Mouse (Mus musculus) retina, postnatal 1 day (tissue): ENCODE measurements at regions not wholly inside any gene's neighbourhood (a gene's known extent, or its start where the extent isn't known, plus 50 kb on each side); places are given as distances from the start of the nearest gene placed in this dataset.
"Not testable (repeated sequence)": the region's sequence is repeated elsewhere in the genome, so short reads cannot be mapped to it uniquely, and the experiment has no call there.

Source experiments
- DNase-seq: peaks from one replicate; pipeline ENCODE4 v3.0.0-alpha.2; 2012

DNA sequence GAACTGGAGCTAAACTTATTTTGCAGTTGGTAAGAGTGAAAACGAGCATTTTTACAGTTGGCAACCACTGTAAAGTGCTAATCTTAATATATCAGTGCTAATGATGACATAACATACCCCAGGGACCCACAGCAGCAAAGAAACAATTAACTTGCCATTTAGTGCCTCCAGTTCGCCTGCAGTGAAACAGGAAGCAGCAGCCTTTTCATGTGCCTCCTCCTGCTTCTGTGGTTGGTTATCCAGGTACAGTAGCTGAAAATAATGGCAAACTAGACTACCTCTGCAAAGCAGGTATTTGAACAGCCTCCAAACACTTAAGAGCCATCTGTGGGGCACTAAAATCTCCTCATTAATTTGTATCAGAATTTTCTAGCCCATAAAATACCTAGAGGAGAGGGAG lies 584.8 kb upstream of the Pfkp start:
- DNase-seq, result no peak

DNA sequence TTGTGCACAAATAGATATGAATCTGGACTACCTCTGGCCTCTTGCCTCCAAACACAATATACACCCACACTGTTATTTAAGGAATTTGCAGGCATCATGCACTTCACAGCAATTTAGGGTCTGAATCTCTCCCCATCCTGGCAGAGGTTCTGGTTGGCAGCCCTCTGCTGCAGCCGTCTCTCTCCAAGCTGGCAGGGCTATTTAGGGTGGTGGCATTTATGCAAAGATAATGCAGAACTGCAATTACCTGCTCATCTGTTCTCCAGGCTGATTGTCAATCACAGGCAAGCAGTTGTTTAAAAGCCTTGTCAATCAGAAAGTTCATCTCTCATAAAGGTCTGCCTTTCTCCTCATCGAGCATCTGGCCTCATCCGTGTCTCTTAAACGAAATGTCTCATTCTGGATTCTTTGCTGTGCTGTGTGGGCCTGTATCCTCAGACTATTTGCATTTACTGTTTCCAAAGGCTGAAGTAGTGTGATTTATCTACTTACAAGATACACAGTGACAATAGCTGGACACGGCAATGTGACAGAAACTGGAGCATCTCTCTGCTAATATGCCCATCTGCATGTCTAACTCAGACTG lies 558.1 kb upstream of the Pfkp start:
- DNase-seq, result no peak

DNA sequence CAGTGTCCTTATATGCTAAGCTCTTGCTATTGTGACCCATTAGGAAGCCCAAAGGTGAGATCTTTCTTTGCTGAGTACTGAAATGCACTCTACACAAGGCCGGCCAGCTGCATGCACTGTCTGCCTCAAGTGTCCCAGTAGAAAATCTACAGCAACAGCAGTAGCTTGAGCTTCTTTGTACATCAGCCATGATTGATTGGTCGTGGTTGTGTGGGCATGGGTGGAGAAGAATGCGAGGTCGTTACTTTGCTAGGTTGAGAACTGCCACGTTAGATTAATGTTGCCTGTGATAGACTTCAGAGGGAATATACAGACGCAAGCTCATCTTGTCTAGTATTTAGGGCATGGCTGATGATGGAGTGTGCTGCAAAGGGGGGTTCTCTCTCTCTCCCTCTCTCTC lies 547.4 kb upstream of the Pfkp start:
- DNase-seq, result peak; percentile 34

DNA sequence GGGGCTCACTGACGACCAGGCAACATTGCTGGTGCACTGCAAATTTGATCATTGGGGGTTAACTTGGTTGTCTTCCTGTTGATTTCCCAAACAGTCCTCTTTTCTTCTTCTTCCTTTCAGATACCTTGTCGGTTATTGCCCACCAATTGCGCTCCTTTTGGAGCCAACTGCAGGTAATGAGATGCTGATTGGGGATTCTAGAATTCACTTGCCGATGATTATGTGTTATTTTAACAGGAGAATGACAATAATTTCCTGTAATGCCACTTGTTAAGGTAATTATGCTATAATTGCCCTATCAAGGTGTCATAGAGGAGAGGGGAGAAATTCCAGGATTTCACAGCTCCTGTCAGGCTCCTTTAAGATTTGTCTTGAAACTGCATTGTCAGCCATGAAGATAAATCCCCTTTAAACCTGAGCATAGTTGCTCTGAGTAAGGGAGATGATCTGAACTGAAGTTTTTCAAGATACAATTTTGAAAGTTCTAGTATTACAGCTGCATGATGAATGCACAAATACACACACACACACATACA lies 533.7 kb upstream of the Pfkp start:
- DNase-seq, result no peak

DNA sequence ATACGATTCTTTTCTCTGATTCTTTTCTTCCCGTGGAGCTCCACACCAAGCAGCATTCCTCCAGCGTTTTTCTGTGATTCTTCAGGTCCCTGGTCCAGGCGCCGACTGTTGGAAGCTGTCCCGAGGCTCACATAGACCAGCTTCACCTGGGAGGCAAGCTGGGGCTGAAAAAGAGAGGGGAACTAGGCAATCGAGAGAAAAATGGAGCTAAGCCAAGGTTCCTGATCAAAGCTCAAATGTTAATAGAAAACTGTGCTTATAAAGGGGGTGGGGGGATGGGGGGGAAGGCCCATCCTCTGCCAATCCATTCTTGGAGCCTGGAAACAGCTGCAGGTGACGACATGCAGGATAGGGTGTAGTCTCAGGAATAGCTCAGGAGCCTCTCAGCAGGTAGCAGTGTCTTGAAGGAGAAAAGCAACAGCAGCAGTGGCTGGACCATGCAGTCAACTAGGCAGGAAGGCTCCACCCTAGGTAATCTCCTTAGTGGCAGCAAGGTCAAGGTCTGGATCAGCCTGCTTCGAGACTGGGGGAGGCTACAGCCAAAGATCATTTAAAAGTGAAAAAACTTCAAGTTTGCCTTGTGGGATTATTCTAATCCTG lies 527.1 kb upstream of the Pfkp start:
- no peak for DNase-seq

DNA sequence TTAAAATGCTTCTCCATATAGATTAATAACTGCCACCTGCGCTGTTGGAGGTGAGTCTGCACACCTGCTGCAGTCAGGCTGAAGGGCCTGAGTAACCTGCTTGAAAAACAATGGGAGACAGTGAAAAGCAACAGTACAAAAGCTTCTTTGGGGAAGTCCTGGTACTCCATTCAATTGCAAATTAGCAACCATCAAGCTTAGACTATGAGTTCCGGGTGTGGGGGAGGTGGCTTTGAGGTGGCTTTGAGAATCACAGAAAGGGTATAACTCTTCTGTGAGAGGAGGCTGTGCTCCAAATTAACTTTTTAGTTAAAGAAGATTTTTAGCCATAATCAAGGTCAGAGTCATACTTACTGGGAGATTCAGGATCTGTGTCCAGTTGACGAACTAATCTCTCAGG lies 521.5 kb upstream of the Pfkp start:
- not testable (repeated sequence) for DNase-seq

DNA sequence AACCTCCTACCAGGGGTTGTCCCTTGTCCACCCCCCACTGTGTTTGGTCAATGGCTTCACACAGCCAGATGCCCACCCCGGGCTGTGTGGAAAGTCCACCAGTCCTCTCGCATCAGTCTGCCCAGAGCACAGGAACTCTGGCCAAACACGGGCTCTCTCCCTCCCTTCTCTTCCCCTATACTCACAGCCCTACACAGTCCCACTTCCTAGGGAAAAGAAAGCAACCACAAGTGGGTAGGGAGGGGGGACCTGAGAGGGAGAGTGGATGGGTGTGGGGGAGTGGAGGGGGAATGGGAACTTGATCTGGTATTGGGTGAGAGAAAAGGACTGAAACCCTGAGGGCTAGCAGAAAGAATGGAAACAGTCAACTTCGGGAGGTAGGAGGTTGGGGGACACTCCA lies 497.8 kb upstream of the Pfkp start:
- DNase-seq, result no peak

DNA sequence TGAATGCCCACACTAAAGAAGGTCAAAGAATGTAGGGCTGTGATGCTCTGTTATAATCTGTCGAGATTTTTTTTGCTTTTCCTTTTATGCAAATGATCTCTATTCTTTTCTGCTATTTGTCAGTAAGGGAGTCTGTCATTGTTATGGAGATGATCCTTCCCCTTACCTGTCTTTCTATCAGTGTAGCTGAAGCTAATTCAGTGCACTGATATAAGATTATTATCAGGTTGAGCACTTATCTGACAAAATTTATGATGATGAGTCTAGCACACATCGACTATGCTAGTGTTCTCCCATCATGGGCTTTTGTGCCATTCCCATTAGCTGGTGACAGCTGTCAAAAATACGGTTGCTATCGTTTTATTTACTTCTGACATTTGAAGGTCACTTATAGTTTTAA lies 462.0 kb upstream of the Pfkp start:
- DNase-seq, result no peak

DNA sequence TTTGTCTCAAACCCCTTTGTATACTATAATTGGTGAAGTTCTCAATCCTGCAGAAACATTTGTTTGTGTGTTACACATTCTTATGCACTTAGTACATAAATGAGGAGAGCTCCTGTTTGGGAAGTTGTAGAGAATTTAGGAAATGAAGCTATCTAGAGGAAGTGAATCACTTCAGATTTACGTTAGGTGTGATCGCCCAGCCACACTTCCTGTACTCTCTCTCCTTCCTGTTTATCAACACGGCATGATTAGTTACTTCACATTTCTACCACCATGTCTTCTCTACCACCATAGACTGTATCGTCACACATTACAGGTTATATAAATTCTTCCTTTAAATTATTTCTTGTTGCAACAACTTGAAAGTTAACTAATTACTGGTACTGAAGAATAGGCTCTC lies 454.7 kb upstream of the Pfkp start:
- no peak for DNase-seq

DNA sequence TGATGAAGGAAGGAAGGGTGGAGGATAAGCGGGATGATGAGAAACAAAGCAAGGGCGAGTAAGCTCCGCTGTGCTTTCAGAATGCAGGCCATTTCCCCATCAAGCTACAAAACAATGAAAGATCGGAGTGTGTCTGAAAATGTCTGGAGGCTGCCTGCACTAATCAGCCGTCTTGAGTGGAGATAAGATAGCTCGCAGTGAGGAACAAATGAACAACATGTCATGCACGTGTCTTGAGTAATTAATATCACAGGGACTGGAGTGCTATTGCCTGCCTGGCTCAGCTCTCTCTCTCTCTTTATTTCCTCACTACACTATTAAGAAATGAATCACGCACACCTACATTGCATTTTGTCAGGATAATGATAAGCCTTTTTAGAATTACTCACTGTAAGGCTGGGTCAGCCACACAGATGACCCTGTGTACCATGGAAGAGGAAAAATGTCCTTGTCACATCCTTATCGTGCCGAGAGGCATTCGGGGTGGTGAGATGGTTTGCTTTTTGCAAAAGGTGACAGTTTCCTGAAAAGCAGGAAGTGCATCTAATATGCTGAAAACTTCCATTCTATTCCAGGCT lies 444.6 kb upstream of the Pfkp start:
- DNase-seq, result peak; percentile 58

DNA sequence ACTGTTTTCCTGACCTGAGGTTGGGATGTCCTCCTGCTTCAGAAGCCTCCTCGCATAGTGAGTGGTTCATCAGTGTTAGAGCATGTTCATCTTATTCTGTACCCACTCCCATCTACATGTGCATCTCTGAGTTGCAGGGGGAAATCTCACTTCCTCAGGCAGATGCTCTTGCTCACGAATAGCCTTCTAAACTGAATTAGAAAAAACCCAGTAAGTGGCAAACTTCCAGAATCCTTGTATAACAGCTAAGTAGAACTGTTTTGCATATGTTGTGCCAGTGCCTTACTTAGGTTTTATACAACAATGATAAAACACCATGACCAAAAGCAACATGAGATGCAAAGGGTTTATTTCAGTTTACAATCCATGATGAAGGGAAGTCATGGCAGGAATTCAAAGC lies 442.3 kb upstream of the Pfkp start:
- DNase-seq, result no peak

DNA sequence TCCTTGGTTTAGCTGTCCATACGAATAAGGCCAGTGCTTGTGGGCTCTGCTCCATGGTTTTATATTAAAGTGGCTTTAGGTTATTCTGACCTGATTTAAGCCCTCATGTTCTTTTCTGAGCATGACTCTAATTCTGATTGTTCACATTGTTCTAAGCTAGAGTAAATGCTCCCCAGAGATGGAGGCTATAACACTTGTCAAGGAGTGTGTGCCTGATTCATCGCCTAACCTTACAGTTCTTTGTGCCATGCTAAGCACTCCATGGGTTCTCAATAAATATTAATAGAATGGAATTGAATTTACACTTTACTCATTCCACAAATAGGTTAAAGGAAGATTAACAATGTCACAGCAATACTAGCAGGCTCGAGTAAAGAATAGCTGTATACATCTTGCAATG lies 417.6 kb upstream of the Pfkp start:
- DNase-seq, result no peak

DNA sequence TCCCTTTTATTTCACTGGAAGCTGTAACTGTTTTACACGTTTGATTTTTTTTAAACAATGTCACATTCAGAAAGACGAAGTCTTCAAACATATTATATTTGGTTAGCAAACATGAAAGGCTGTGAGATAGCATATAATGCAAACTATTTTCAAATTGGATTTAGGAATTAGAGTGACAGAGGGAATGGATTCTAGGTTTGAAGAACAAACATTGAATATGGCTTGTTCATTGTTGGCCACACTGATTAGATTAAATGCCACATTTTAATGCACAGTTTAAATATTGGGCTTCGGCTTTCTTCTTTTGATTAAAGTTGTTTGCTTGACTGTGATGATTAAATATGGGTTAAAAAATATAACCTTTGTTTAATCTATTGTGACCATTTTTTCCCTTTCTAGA lies 415.1 kb upstream of the Pfkp start:
- no peak for DNase-seq

DNA sequence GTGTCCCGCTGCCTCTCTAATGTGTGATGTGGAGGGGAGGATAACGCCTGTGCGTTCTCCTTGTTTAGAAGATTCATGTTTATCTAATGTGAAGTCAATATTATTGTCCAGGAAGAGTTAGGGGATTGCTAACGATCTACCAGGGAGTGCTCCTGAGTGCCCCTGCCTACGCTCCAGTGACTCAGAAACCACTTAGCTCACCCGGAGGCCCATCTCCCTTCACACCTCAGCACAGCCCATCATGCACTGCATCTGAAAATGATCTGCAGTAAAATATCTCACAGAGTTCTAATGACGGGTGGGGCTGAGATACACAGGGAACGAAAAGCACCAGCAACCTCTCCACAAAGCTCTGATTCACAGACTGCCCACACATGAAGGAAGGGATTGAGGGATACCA lies 409.0 kb upstream of the Pfkp start:
- peak; percentile 12 for DNase-seq
